Mouse (Mus musculus) limb, embryonic 14.5 days (tissue): ENCODE data around the gene Pigk. TPM values are rescaled to one million over a fixed set of nuclear protein-coding genes. Genes with fewer than 3 reads are reported as not detected.

ENCODE experiments used
- ATAC-seq: fragments of 200-750 bp; cut with Nextera tagmentation; 2 replicates; pipeline ENCODE4 v1.8.0; 2017; ENCODE audit warnings: low read depth, moderate number of reproducible peaks, moderate TSS enrichment; ENCODE audit not compliant: low FRiP score
- DNase-seq: peaks from one replicate; pipeline ENCODE4 v3.0.0-alpha.2; 2015; ENCODE audit warnings: low spot score
- H3K27ac ChIP-seq: fragments of 300-500 bp; sonication (generic); replicated peaks from 2 replicates; pipeline ENCODE4 v1.5.1; 2014; ENCODE audit warnings: low read depth, mild to moderate bottlenecking, low read length, moderate library complexity, mixed read lengths
- H3K27me3 ChIP-seq: fragments of 300-500 bp; sonication (generic); 2 replicates; pipeline ENCODE4 v1.6.1; 2014; ENCODE audit warnings: low read length, mixed read lengths; ENCODE audit not compliant: control insufficient read depth, insufficient read depth
- H3K36me3 ChIP-seq: fragments of 300-500 bp; sonication (generic); 2 replicates; pipeline ENCODE4 v1.6.1; 2014; ENCODE audit warnings: mild to moderate bottlenecking, low read length, moderate library complexity, mixed read lengths; ENCODE audit not compliant: control insufficient read depth, insufficient read depth
- H3K4me1 ChIP-seq: fragments of 300-500 bp; sonication (generic); 2 replicates; pipeline ENCODE4 v1.6.1; 2014; ENCODE audit warnings: antibody characterized with exemption, low read length, mixed read lengths; ENCODE audit not compliant: control insufficient read depth, insufficient read depth
- H3K4me2 ChIP-seq: fragments of 300-500 bp; sonication (generic); replicated peaks from 2 replicates; pipeline ENCODE4 v1.6.1; 2014; ENCODE audit warnings: low read depth, mild to moderate bottlenecking, low read length, moderate library complexity; ENCODE audit not compliant: severe bottlenecking
- H3K4me3 ChIP-seq: fragments of 300-500 bp; sonication (generic); replicated peaks from 2 replicates; pipeline ENCODE4 v1.5.1; 2014; ENCODE audit warnings: low read length
- H3K9ac ChIP-seq: fragments of 300-500 bp; sonication (generic); 2 replicates; pipeline ENCODE4 v1.6.1; 2014; ENCODE audit warnings: mild to moderate bottlenecking, low read depth, low read length, moderate library complexity; ENCODE audit not compliant: severe bottlenecking
- H3K9me3 ChIP-seq: fragments of 300-500 bp; sonication (generic); 2 replicates; pipeline ENCODE4 v1.6.1; 2016; ENCODE audit warnings: low read length; ENCODE audit not compliant: control insufficient read depth
- POLR2A ChIP-seq: fragments of 200-500 bp; IDR thresholded peaks from 2 replicates; pipeline ENCODE4 v1.8.0; 2012; ENCODE audit warnings: inconsistent platforms, mild to moderate bottlenecking, moderate library complexity, borderline replicate concordance; ENCODE audit not compliant: insufficient read depth, insufficient read length; ENCODE audit errors: extremely low read depth
- WGBS: fragments of 180-500 bp; shearing (Covaris S2); extraction: QIAGEN DNeasy Blood & Tissue Kit; methylation state at CpG from one replicate; pipeline ENCODE4 v1.1.7; 2014; 5-methylcytosine and 5-hydroxymethylcytosine counted together
- polyA plus RNA-seq, 2 experiments: library from polyadenylated mRNA; depleted of rRNA in 1 of 2; stranded (reverse) in 1 of 2; unstranded in 1 of 2; fragments of >200 nt; fragmentation: Nextera tagmentation in 1 of 2; extraction: Ambion mirVana in 1 of 2; gene quantifications; 2 replicates each; pipeline versions ENCODE4 v1.2.1 to v1.2.3; 2012 to 2014

Pigk gene
- polyA plus RNA-seq, 2 experiments: 20.4 to 53.1 TPM

GRCm38 (mm10) chr3:152931354-152931753 is 217.5 kb downstream of the Pigk start:
- ATAC-seq: no peak
- Histone ChIP-seq H3K4me3 (no peak overlapping the region), H3K4me1 (no peaks in the 10 kb centered on the region), H3K9me3 (no peaks in the 10 kb centered on the region), H3K36me3 (no peaks in the 10 kb centered on the region), H3K4me2 (no peak overlapping the region), H3K27me3 (no peaks in the 10 kb centered on the region), H3K27ac (no peak overlapping the region), H3K9ac (no peak overlapping the region)
- DNase-seq: no peak
- TF ChIP-seq POLR2A: no peak
- WGBS: 79% methylated on average over 3 of the region's 3 CpGs

DNA sequence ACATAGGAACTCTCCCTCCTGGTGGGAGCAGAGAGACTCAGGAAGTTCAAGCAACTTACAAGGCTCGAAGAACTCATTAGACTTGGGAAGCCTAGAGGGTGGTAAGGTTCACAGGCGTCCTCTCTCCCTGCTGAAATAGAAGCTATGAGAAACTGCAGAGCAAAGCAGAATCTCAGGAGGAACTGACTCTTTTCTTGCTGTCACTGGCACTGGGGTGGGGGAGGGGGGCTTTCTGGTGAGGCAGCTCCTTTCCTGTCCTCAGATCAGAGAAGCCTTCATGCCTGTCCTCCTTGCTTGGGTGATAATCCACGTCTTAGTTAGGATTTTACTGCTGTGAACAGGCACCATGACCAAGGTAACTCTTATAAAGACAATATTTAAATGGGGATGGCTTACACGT is 218.2 kb downstream of the Pigk start:
- ATAC-seq (no peak), DNase-seq (no peak)
- Histone ChIP-seq H3K4me1 (no peaks in the 10 kb centered on the region), H3K4me2 (no peak overlapping the region), H3K9ac (no peak overlapping the region), H3K27me3 (no peaks in the 10 kb centered on the region), H3K4me3 (no peak overlapping the region), H3K9me3 (no peaks in the 10 kb centered on the region), H3K27ac (no peak overlapping the region), H3K36me3 (no peaks in the 10 kb centered on the region)
- 68% methylated on average over 4 of the region's 4 CpGs for WGBS
- TF ChIP-seq POLR2A: no peak

GRCm38 (mm10) chr3:152932544-152932943 is 218.6 kb downstream of the Pigk start:
- no peak for ATAC-seq
- H3K4me2 ChIP-seq: no peak overlapping the region
- 83% methylated on average over 2 of the region's 2 CpGs for WGBS
- no peak overlapping the region for H3K4me3 ChIP-seq
- H3K4me1 ChIP-seq: no peaks in the 10 kb centered on the region
- H3K9me3 ChIP-seq: no peaks in the 10 kb centered on the region
- no peak overlapping the region for H3K9ac ChIP-seq
- H3K27me3 ChIP-seq: no peaks in the 10 kb centered on the region
- DNase-seq: no peak
- H3K36me3 ChIP-seq: no peaks in the 10 kb centered on the region
- H3K27ac ChIP-seq: no peak overlapping the region
- no peak for TF ChIP-seq POLR2A

- Histone ChIP-seq H3K9me3 (no peaks in the 10 kb centered on the region), H3K4me3 (no peak overlapping the region), H3K27me3 (no peaks in the 10 kb centered on the region), H3K36me3 (no peaks in the 10 kb centered on the region), H3K9ac (no peak overlapping the region), H3K4me2 (no peak overlapping the region), H3K4me1 (no peaks in the 10 kb centered on the region), H3K27ac (no peak overlapping the region)
- WGBS: 91% methylated on average over 3 of the region's 3 CpGs
- no peak for TF ChIP-seq POLR2A
- ATAC-seq (no peak), DNase-seq (no peak)
Observed at GRCm38 (mm10) chr3:152933737-152934136, 219.8 kb downstream of the Pigk start.

- Histone ChIP-seq H3K27ac (no peak overlapping the region), H3K36me3 (no peaks in the 10 kb centered on the region)
- 88% methylated on average over 3 of the region's 3 CpGs for WGBS
Observed at GRCm38 (mm10) chr3:152936313-152936712, 222.4 kb downstream of the Pigk start.

DNA sequence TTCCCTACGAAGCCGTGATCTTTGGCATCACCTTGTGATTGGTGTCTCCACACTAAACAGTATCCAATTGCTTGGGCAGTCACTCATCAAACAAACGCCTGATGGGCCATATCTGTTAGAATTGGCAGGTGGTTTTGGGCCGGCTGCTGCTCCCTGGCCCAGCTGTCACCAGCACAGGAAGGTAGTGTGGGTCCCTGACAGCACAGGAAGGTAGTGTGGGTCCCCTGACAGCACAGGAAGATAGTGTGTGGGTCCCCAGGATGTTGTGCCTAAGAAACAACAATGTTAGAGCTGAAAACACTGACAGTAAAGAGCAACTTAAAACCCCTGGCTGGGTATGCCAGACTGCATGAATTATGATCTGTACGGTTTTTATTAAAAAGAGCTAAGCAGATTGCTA is 227.8 kb downstream of the Pigk start:
- no peak overlapping the region for H3K4me3 ChIP-seq
- H3K4me1 ChIP-seq: no peaks in the 10 kb centered on the region
- H3K4me2 ChIP-seq: no peak overlapping the region
- H3K9ac ChIP-seq: no peak overlapping the region
- no peak for TF ChIP-seq POLR2A
- DNase-seq (no peak), ATAC-seq (no peak)
- 81% methylated on average over 5 of the region's 5 CpGs for WGBS
- H3K9me3 ChIP-seq: no peaks in the 10 kb centered on the region
- no peaks in the 10 kb centered on the region for H3K27me3 ChIP-seq
- H3K36me3 ChIP-seq: no peaks in the 10 kb centered on the region
- no peak overlapping the region for H3K27ac ChIP-seq

More at GRCm38 (mm10) chr3:152936313-152936712, 222.4 kb downstream of the Pigk start:
- no peaks in the 10 kb centered on the region for H3K4me1 ChIP-seq
- no peak overlapping the region for H3K4me3 ChIP-seq
- DNase-seq: no peak
- H3K27me3 ChIP-seq: no peaks in the 10 kb centered on the region
- no peak overlapping the region for H3K4me2 ChIP-seq
- H3K9me3 ChIP-seq: no peaks in the 10 kb centered on the region
- H3K9ac ChIP-seq: no peak overlapping the region
- ATAC-seq: no peak
- TF ChIP-seq POLR2A: no peak
